Mouse (Mus musculus): ENCODE data around the gene Ube2l6.

- TF ChIP-seq EP300 (IDR thresholded peaks at IDR 0.05; ENCODE audit: low read depth) (no peak), CTCF (IDR thresholded peaks at IDR 0.05; ENCODE audit: low read depth) (no peak)
Observed at GRCm38 (mm10) chr2:84803963-84804362, 5.3 kb downstream of the Ube2l6 start.
